Mouse (Mus musculus) MEL (cell line): ENCODE data around the gene Nell1. TPM values are rescaled to one million over a fixed set of nuclear protein-coding genes. Genes with fewer than 3 reads are reported as not detected.

Experiments
- DNase-seq: peaks from one replicate; pipeline ENCODE4 v3.0.0; 2011; ENCODE audit warnings: low read depth, low spot score
- H3K27ac ChIP-seq: 2 replicates; pipeline ENCODE4 v1.5.1; 2012; ENCODE audit warnings: low read depth, mild to moderate bottlenecking, control low read depth, low read length, moderate library complexity; ENCODE audit not compliant: control insufficient read depth
- H3K27me3 ChIP-seq, 2 experiments: fragments of 150-350 bp in 1 of 2; sonication (generic) in 1 of 2; 2 replicates each; pipeline ENCODE4 v1.6.1; 2012; ENCODE audit warnings: low read length in 2 of 2, mild to moderate bottlenecking in 2 of 2, improper control_type of control experiment in 1 of 2, moderate library complexity in 1 of 2; ENCODE audit not compliant: insufficient read depth in 2 of 2, control insufficient read depth in 1 of 2
- H3K36me3 ChIP-seq, 2 experiments: 2 replicates each; pipeline ENCODE4 v1.6.1; 2012 to 2014; ENCODE audit warnings: low read length in 2 of 2, improper control_type of control experiment in 1 of 2, inconsistent platforms in 1 of 2, mild to moderate bottlenecking in 1 of 2; ENCODE audit not compliant: insufficient read depth in 2 of 2, control insufficient read depth in 1 of 2
- H3K4me1 ChIP-seq, 2 experiments: fragments of 150-350 bp in 1 of 2; sonication (generic) in 1 of 2; 2 replicates each; pipeline ENCODE4 v1.6.1; 2012; ENCODE audit warnings: low read length in 2 of 2, improper control_type of control experiment in 1 of 2, mild to moderate bottlenecking in 1 of 2; ENCODE audit not compliant: insufficient read depth in 2 of 2, control insufficient read depth in 1 of 2
- H3K4me3 ChIP-seq, 2 experiments: fragments of 150-350 bp in 1 of 2; sonication (generic) in 1 of 2; 2 replicates each; pipeline ENCODE4 v1.5.1; 2012; ENCODE audit warnings: low read depth in 2 of 2, low read length in 2 of 2, mild to moderate bottlenecking in 2 of 2, moderate library complexity in 2 of 2, control low read depth in 1 of 2, improper control_type of control experiment in 1 of 2; ENCODE audit not compliant: control insufficient read depth in 1 of 2, insufficient read depth in 1 of 2
- H3K79me2 ChIP-seq: 2 replicates; pipeline ENCODE4 v1.6.1; 2012; ENCODE audit warnings: mild to moderate bottlenecking, low read length, moderate library complexity; ENCODE audit not compliant: control insufficient read depth, poor library complexity, insufficient read depth
- H3K9ac ChIP-seq: 2 replicates; pipeline ENCODE4 v1.6.1; 2012; ENCODE audit warnings: low read depth, mild to moderate bottlenecking, control low read depth, low read length, moderate library complexity; ENCODE audit not compliant: control insufficient read depth, poor library complexity, severe bottlenecking
- H3K9me3 ChIP-seq: fragments of 150-350 bp; sonication (generic); replicated peaks from 2 replicates; pipeline ENCODE4 v1.6.1; 2012; ENCODE audit warnings: mild to moderate bottlenecking, low read length, improper control_type of control experiment, moderate library complexity; ENCODE audit not compliant: insufficient read depth
- BHLHE40 ChIP-seq: IDR thresholded peaks from 2 replicates; pipeline ENCODE4 v1.6.1; 2012; ENCODE audit warnings: low read depth, mild to moderate bottlenecking, inconsistent platforms, low read length, improper control_type of control experiment, borderline replicate concordance
- CHD1 ChIP-seq: IDR thresholded peaks from 2 replicates; pipeline ENCODE4 v1.6.1; 2012; ENCODE audit warnings: low read depth, mild to moderate bottlenecking, inconsistent platforms, low read length, improper control_type of control experiment
- CHD2 ChIP-seq: IDR thresholded peaks from 2 replicates; pipeline ENCODE4 v1.6.1; 2011; ENCODE audit warnings: low read length, improper control_type of control experiment
- E2F4 ChIP-seq: IDR thresholded peaks from 2 replicates; pipeline ENCODE4 v1.6.1; 2011; ENCODE audit warnings: low read depth, low read length, improper control_type of control experiment, borderline replicate concordance
- ELF1 ChIP-seq: IDR thresholded peaks from 2 replicates; pipeline ENCODE4 v1.6.1; 2014; ENCODE audit warnings: low read depth, mild to moderate bottlenecking, inconsistent platforms, low read length, improper control_type of control experiment, moderate library complexity
- EP300 ChIP-seq, 2 experiments: IDR thresholded peaks; 2 replicates each; pipeline ENCODE4 v1.6.1; 2011; ENCODE audit warnings: improper control_type of control experiment in 2 of 2, low read length in 2 of 2, low read depth in 1 of 2, mild to moderate bottlenecking in 1 of 2
- ETS1 ChIP-seq: IDR thresholded peaks from 2 replicates; pipeline ENCODE4 v1.6.1; 2012; ENCODE audit warnings: low read depth, mild to moderate bottlenecking, inconsistent platforms, low read length, improper control_type of control experiment, moderate library complexity
- GABPA ChIP-seq: IDR thresholded peaks from 2 replicates; pipeline ENCODE4 v1.6.1; 2012; ENCODE audit warnings: low read depth, mild to moderate bottlenecking, inconsistent platforms, low read length, improper control_type of control experiment, moderate library complexity
- GATA1 ChIP-seq: IDR thresholded peaks from 2 replicates; pipeline ENCODE4 v1.6.1; 2011; ENCODE audit warnings: low read depth, low read length, improper control_type of control experiment
- JUND ChIP-seq: IDR thresholded peaks from 2 replicates; pipeline ENCODE4 v1.6.1; 2011; ENCODE audit warnings: low read depth, mild to moderate bottlenecking, improper control_type of control experiment, low read length
- KAT2A ChIP-seq: conservative IDR thresholded peaks from 2 replicates; pipeline ENCODE4 v1.6.1; 2012; ENCODE audit warnings: low read depth, low read length, improper control_type of control experiment, inconsistent platforms
- MAX ChIP-seq: IDR thresholded peaks from 2 replicates; pipeline ENCODE4 v1.6.1; 2011; ENCODE audit warnings: low read length, improper control_type of control experiment
- MAZ ChIP-seq: IDR thresholded peaks from 2 replicates; pipeline ENCODE4 v1.6.1; 2012; ENCODE audit warnings: low read depth, mild to moderate bottlenecking, inconsistent platforms, low read length, improper control_type of control experiment
- MEF2A ChIP-seq: IDR thresholded peaks from 2 replicates; pipeline ENCODE4 v1.6.1; 2014; ENCODE audit warnings: low read depth, mild to moderate bottlenecking, inconsistent platforms, low read length, improper control_type of control experiment; ENCODE audit not compliant: poor library complexity, insufficient replicate concordance, severe bottlenecking; ENCODE audit errors: extremely low read depth
- MYB ChIP-seq: IDR thresholded peaks from 2 replicates; pipeline ENCODE4 v1.6.1; 2011; ENCODE audit warnings: mild to moderate bottlenecking, low read depth, low read length, improper control_type of control experiment
- MYC ChIP-seq: IDR thresholded peaks from 2 replicates; pipeline ENCODE4 v1.6.1; 2011; ENCODE audit warnings: low read depth, mild to moderate bottlenecking, low read length, improper control_type of control experiment, moderate library complexity
- NELFE ChIP-seq: IDR thresholded peaks from 2 replicates; pipeline ENCODE4 v1.6.1; 2011; ENCODE audit warnings: low read depth, low read length, improper control_type of control experiment
- NRF1 ChIP-seq: IDR thresholded peaks from 2 replicates; pipeline ENCODE4 v1.6.1; 2014; ENCODE audit warnings: low read depth, mild to moderate bottlenecking, inconsistent platforms, low read length, improper control_type of control experiment, moderate library complexity; ENCODE audit not compliant: poor library complexity, insufficient read depth, severe bottlenecking
- POLR2A ChIP-seq, 2 experiments: IDR thresholded peaks; 2 replicates each; pipeline ENCODE4 v1.6.1; 2011 to 2012; ENCODE audit warnings: low read length in 2 of 2, mild to moderate bottlenecking in 2 of 2, control low read depth in 1 of 2, improper control_type of control experiment in 1 of 2, low read depth in 1 of 2, moderate library complexity in 1 of 2; ENCODE audit not compliant: control insufficient read depth in 1 of 2, insufficient read depth in 1 of 2, poor library complexity in 1 of 2
- POLR2AphosphoS5 ChIP-seq: IDR thresholded peaks from 2 replicates; pipeline ENCODE4 v1.6.1; 2012; ENCODE audit warnings: low read depth, borderline replicate concordance, mild to moderate bottlenecking, inconsistent platforms, low read length, moderate library complexity, mixed read lengths
- RAD21 ChIP-seq: IDR thresholded peaks from 2 replicates; pipeline ENCODE4 v1.6.1; 2011; ENCODE audit warnings: mild to moderate bottlenecking, low read depth, low read length, improper control_type of control experiment
- SIN3A ChIP-seq: IDR thresholded peaks from 2 replicates; pipeline ENCODE4 v1.6.1; 2012; ENCODE audit warnings: low read length, improper control_type of control experiment, inconsistent platforms
- TAL1 ChIP-seq: IDR thresholded peaks from 2 replicates; pipeline ENCODE4 v1.6.1; 2012; ENCODE audit warnings: mild to moderate bottlenecking, inconsistent platforms, low read length, moderate library complexity, mixed read lengths
- TBP ChIP-seq: IDR thresholded peaks from 2 replicates; pipeline ENCODE4 v1.8.0; 2011; ENCODE audit warnings: low read depth, low read length, improper control_type of control experiment
- UBTF ChIP-seq: IDR thresholded peaks from 2 replicates; pipeline ENCODE4 v1.6.1; 2012; ENCODE audit warnings: low read depth, mild to moderate bottlenecking, inconsistent platforms, low read length, improper control_type of control experiment, moderate library complexity, borderline replicate concordance; ENCODE audit not compliant: insufficient read depth
- USF1 ChIP-seq: IDR thresholded peaks from 2 replicates; pipeline ENCODE4 v1.6.1; 2014; ENCODE audit warnings: low read depth, mild to moderate bottlenecking, inconsistent platforms, low read length, improper control_type of control experiment, moderate library complexity
- USF2 ChIP-seq, 2 experiments: IDR thresholded peaks; 2 replicates each; pipeline ENCODE4 v1.6.1; 2011 to 2012; ENCODE audit warnings: improper control_type of control experiment in 2 of 2, low read length in 2 of 2, borderline replicate concordance in 1 of 2, inconsistent platforms in 1 of 2, low read depth in 1 of 2, mild to moderate bottlenecking in 1 of 2; ENCODE audit not compliant: insufficient read depth in 1 of 2
- ZKSCAN1 ChIP-seq: IDR thresholded peaks from 2 replicates; pipeline ENCODE4 v1.6.1; 2012; ENCODE audit warnings: low read depth, mild to moderate bottlenecking, inconsistent platforms, low read length, improper control_type of control experiment, moderate library complexity
- ZNF384 ChIP-seq: IDR thresholded peaks from 2 replicates; pipeline ENCODE4 v1.6.1; 2012; ENCODE audit warnings: low read depth, mild to moderate bottlenecking, inconsistent platforms, low read length, improper control_type of control experiment
- polyA plus RNA-seq, 2 experiments: library from polyadenylated mRNA; stranded (reverse) in 1 of 2; unstranded in 1 of 2; fragments of >175 nt in 1 of 2; fragments of >200 nt in 1 of 2; gene quantifications; 2 replicates each; pipeline versions ENCODE4 v1.2.1 to v1.2.4; 2012; ENCODE audit warnings: low replicate concordance in 2 of 2, low read depth in 1 of 2; ENCODE audit not compliant: insufficient read length in 2 of 2, insufficient read depth in 1 of 2, missing spikeins in 1 of 2
- total RNA-seq: library from RNA; depleted of rRNA; stranded (reverse); fragments of 300-350 nt; gene quantifications from 2 replicates; pipeline ENCODE4 v1.2.3, GENCODE M21; 2012

Gene Nell1
- total and polyA plus RNA-seq, 3 experiments, result not detected

- Histone ChIP-seq H3K36me3 (no peaks in the 10 kb centered on the region), H3K27ac (no peak overlapping the region), H3K9ac (no peak overlapping the region), H3K4me1 (no peaks in the 10 kb centered on the region), H3K79me2 (no peaks in the 10 kb centered on the region), H3K27me3 (no peaks in the 10 kb centered on the region), H3K9me3 (no peaks in the 10 kb centered on the region), H3K4me3 (no peak overlapping the region)
- TF ChIP-seq GABPA (no peak), ELF1 (no peak), E2F4 (no peak), USF2 (IDR thresholded peaks at IDR 0.05; ENCODE audit: borderline replicate concordance in 1 of 2, insufficient read depth in 1 of 2, low read depth in 1 of 2, low read length in 2 of 2) (no peak), ZNF384 (no peak), JUND (no peak), SIN3A (no peak), MAX (no peak), MAZ (no peak), NRF1 (no peak), POLR2AphosphoS5 (no peak), MEF2A (no peak), ZKSCAN1 (no peak), CHD1 (no peak), UBTF (no peak), KAT2A (no peak)
- no peak for DNase-seq
Measured at GRCm38 (mm10) chr7:50168778-50169177, 194.1 kb downstream of the Nell1 start.

GRCm38 (mm10) chr7:50186306-50186705 lies 211.6 kb downstream of the Nell1 start:
- no peaks in the 10 kb centered on the region for H3K27me3 ChIP-seq
- TF ChIP-seq MYB (no peak), BHLHE40 (no peak), EP300 (IDR thresholded peaks at IDR 0.05; ENCODE audit: low read depth in 1 of 2, low read length in 2 of 2) (no peak), KAT2A (no peak), ETS1 (no peak), TBP (no peak), GATA1 (no peak), ZKSCAN1 (no peak), NRF1 (no peak), USF1 (no peak), NELFE (no peak), TAL1 (no peak), MYC (no peak), POLR2A (IDR thresholded peaks at IDR 0.05; ENCODE audit: control insufficient read depth in 1 of 2, insufficient read depth in 1 of 2, low read depth in 1 of 2, low read length in 2 of 2, poor library complexity in 1 of 2) (no peak), RAD21 (no peak), MAX (no peak), CHD1 (no peak), CHD2 (no peak)
- TF ChIP-seq, all 39 proteins: peak for 0
- no peak for DNase-seq

More at GRCm38 (mm10) chr7:50186306-50186705, 211.6 kb downstream of the Nell1 start:
- H3K27ac ChIP-seq, result no peak overlapping the region
- no peaks in the 10 kb centered on the region for H3K9me3 ChIP-seq
- H3K36me3 ChIP-seq, result no peaks in the 10 kb centered on the region
- H3K79me2 ChIP-seq, result no peaks in the 10 kb centered on the region
- H3K4me1 ChIP-seq, result no peaks in the 10 kb centered on the region
- no peak overlapping the region for H3K4me3 ChIP-seq
- no peak overlapping the region for H3K9ac ChIP-seq
